Comparison of ENCODE assay signal across 7 mouse cellular contexts in the genomic region with DNA sequence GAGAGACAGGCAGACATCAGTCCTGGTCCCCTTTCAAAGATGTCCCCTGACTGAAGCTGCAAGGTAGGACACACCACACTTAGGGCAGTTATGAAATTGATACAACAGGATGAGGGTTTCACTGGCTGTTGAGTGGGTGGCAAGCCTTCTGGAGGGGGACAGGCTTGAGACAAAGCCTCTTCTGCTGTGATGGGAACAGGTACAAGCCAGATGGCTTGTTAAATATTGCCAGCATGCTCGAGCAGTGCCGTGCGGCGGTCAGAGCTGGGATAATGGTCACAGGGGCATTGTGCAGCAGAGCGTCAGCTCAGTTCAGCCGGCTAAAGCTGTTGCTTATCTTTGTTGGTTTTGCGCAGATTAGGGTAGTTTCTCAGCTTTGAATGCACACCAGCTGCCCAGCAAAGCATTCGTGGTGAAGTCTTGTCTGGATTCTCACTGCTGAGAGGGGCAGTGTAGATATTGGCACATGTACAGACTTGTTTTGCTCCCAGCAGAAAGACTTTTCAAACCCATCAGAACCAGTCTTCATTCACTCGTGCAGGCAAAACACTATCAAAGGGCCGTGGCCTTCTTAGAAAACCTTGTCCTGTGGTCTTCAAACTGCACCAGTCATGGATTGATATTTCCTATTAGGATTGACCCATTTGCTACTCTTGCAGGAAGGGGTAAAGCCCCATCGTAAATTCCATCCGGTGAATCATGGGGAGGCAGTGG.
DNase-seq lines count a peak whose midpoint lies in the region; ATAC-seq lines count a peak whose summit lies in the region.

No protein-coding gene starts in this region.

- DNase-seq in right cerebral cortex, adult 18-20 months: peak; percentile 9
- DNase-seq in right cerebral cortex, postnatal 4 days: no peak
- DNase-seq in liver: peak; percentile 22
- DNase-seq in Muller cell, postnatal 12 days (ENCODE audit: inconsistent ontology term): no peak
- no peak for DNase-seq in spleen, adult 12 weeks (ENCODE audit: low spot score)
- DNase-seq in spleen, postnatal 14 days (ENCODE audit: low spot score in 2 of 2): no peak

- WGBS in intestine, embryonic 16.5 days: 49% methylated on average over 12 of the region's 12 CpGs

- 0 out of 2 replicates have a peak, but pooled peaks cover 3% of the 10 kb centered on the region for H3K4me1 ChIP-seq in intestine, embryonic 16.5 days (ENCODE audit: control insufficient read depth, insufficient read depth, low read length)

- ATAC-seq in intestine, embryonic 16.5 days: peak; percentile 78

- no peak overlapping the region for H3K9ac ChIP-seq in intestine, embryonic 16.5 days (ENCODE audit: low read depth, low read length)

- no peak overlapping the region for H3K4me2 ChIP-seq in intestine, embryonic 16.5 days (ENCODE audit: low read depth, low read length)

- H3K27me3 ChIP-seq in intestine, embryonic 16.5 days (replicated peaks; ENCODE audit: control insufficient read depth, insufficient read depth, low read length): no peaks in the 10 kb centered on the region

- no peaks in the 10 kb centered on the region for H3K36me3 ChIP-seq in intestine, embryonic 16.5 days (ENCODE audit: control insufficient read depth, insufficient read depth, low read length)

- H3K27ac ChIP-seq in intestine, embryonic 16.5 days (ENCODE audit: low read length): no peak overlapping the region

- H3K9me3 ChIP-seq in intestine, embryonic 16.5 days (ENCODE audit: control insufficient read depth, low read length): no peaks in the 10 kb centered on the region

- no peak overlapping the region for H3K4me3 ChIP-seq in intestine, embryonic 16.5 days (ENCODE audit: low read length)

Comparison
In these comparisons a context has a peak if more than half of its experiments do, and no peak if none do; other contexts are left out.
1. DNase-seq: peak in right cerebral cortex, adult 18-20 months (single experiment) and liver (single experiment); none in right cerebral cortex, postnatal 4 days (single experiment), Muller cell, postnatal 12 days (single experiment), spleen, adult 12 weeks (single experiment) and spleen, postnatal 14 days (0 of 2).